Mouse (Mus musculus): ENCODE measurements around the gene Tmem239.

Gene Tmem239

GRCm38 (mm10) chr2:130411558-130412495, 5.5 kb downstream of the Tmem239 start:
- DNase-seq (ENCODE audit: low read depth, low spot score): peak; percentile 88

- no peak for DNase-seq (ENCODE audit: low read depth, low spot score)
Observed at GRCm38 (mm10) chr2:130412775-130413174, 6.5 kb downstream of the Tmem239 start.

GRCm38 (mm10) chr2:130414094-130414856, 8.0 kb downstream of the Tmem239 start:
- DNase-seq (ENCODE audit: low read depth, low spot score): no peak

GRCm38 (mm10) chr2:130421781-130422620, 15.7 kb downstream of the Tmem239 start:
- no peak for DNase-seq (ENCODE audit: low read depth, low spot score)

GRCm38 (mm10) chr2:130423397-130424125, 17.3 kb downstream of the Tmem239 start:
- peak; percentile 84 for DNase-seq (ENCODE audit: low read depth, low spot score)

- peak; percentile 92 for DNase-seq (ENCODE audit: low read depth, low spot score)
Observed at GRCm38 (mm10) chr2:130424126-130424853, 18.0 kb downstream of the Tmem239 start, which contains the start of the genes Vps16 and Pced1a. Gene Vps16, plus strand, starts transcription at chr2:130424339. Gene Pced1a, minus strand, starts transcription at chr2:130424701.

GRCm38 (mm10) chr2:130425112-130425511, 18.8 kb downstream of the Tmem239 start:
- no peak for DNase-seq (ENCODE audit: low read depth, low spot score)

GRCm38 (mm10) chr2:130429851-130430250, 23.6 kb downstream of the Tmem239 start:
- no peak for DNase-seq (ENCODE audit: low read depth, low spot score)

- DNase-seq (ENCODE audit: low read depth, low spot score): no peak
Observed at GRCm38 (mm10) chr2:130430484-130430883, 24.2 kb downstream of the Tmem239 start.

- DNase-seq (ENCODE audit: low read depth, low spot score): no peak
Observed at GRCm38 (mm10) chr2:130432157-130432556, 25.9 kb downstream of the Tmem239 start.

- DNase-seq (ENCODE audit: low read depth, low spot score): peak; percentile 59
Observed at GRCm38 (mm10) chr2:130433152-130433551, 26.9 kb downstream of the Tmem239 start.

- DNase-seq (ENCODE audit: low read depth, low spot score): no peak
Observed at GRCm38 (mm10) chr2:130436769-130437168, 30.5 kb downstream of the Tmem239 start.

- no peak for DNase-seq (ENCODE audit: low read depth, low spot score)
Observed at GRCm38 (mm10) chr2:130438861-130439260, 32.6 kb downstream of the Tmem239 start.

- no peak for DNase-seq (ENCODE audit: low read depth, low spot score)
Observed at GRCm38 (mm10) chr2:130439840-130440480, 33.7 kb downstream of the Tmem239 start.

- no peak for DNase-seq (ENCODE audit: low read depth, low spot score)
Observed at GRCm38 (mm10) chr2:130442162-130442561, 35.9 kb downstream of the Tmem239 start.

- no peak for DNase-seq (ENCODE audit: low read depth, low spot score)
Observed at GRCm38 (mm10) chr2:130448449-130448848, 42.2 kb downstream of the Tmem239 start.

GRCm38 (mm10) chr2:130449021-130449793, 42.9 kb downstream of the Tmem239 start:
- peak; percentile 34 for DNase-seq (ENCODE audit: low read depth, low spot score)

- DNase-seq (ENCODE audit: low read depth, low spot score): peak; percentile 91
Observed at GRCm38 (mm10) chr2:130449794-130450433, 43.6 kb downstream of the Tmem239 start, which contains the start of gene Ptpra. Gene Ptpra, plus strand, starts transcription at chr2:130450278.
